Mouse (Mus musculus) MEL (cell line): ENCODE data around the gene Psme3.

Source experiments
- CHD2 ChIP-seq: IDR thresholded peaks from 2 replicates; pipeline ENCODE4 v1.6.1; 2011; ENCODE audit warnings: low read length, improper control_type of control experiment
- CTCF ChIP-seq, 3 experiments: IDR thresholded peaks in 2 of 3; conservative IDR thresholded peaks in 1 of 3; 2 replicates each; pipeline ENCODE4 v1.5.1; 2011 to 2012; ENCODE audit warnings: low read length in 3 of 3, low read depth in 2 of 3, mild to moderate bottlenecking in 2 of 3, improper control_type of control experiment in 1 of 3, inconsistent platforms in 1 of 3, mixed read lengths in 1 of 3, moderate library complexity in 1 of 3; ENCODE audit not compliant: control insufficient read depth in 1 of 3, insufficient read depth in 1 of 3, poor library complexity in 1 of 3, severe bottlenecking in 1 of 3
- EP300 ChIP-seq, 2 experiments: IDR thresholded peaks; 2 replicates each; pipeline ENCODE4 v1.6.1; 2011; ENCODE audit warnings: improper control_type of control experiment in 2 of 2, low read length in 2 of 2, low read depth in 1 of 2, mild to moderate bottlenecking in 1 of 2
- GATA1 ChIP-seq: IDR thresholded peaks from 2 replicates; pipeline ENCODE4 v1.6.1; 2011; ENCODE audit warnings: low read depth, low read length, improper control_type of control experiment
- HCFC1 ChIP-seq: IDR thresholded peaks from 2 replicates; pipeline ENCODE4 v1.6.1; 2012; ENCODE audit warnings: low read depth, mild to moderate bottlenecking, inconsistent platforms, low read length, improper control_type of control experiment, moderate library complexity
- MYC ChIP-seq: IDR thresholded peaks from 2 replicates; pipeline ENCODE4 v1.6.1; 2011; ENCODE audit warnings: low read depth, mild to moderate bottlenecking, low read length, improper control_type of control experiment, moderate library complexity
- POLR2A ChIP-seq, 2 experiments: IDR thresholded peaks; 2 replicates each; pipeline ENCODE4 v1.6.1; 2011 to 2012; ENCODE audit warnings: low read length in 2 of 2, mild to moderate bottlenecking in 2 of 2, control low read depth in 1 of 2, improper control_type of control experiment in 1 of 2, low read depth in 1 of 2, moderate library complexity in 1 of 2; ENCODE audit not compliant: control insufficient read depth in 1 of 2, insufficient read depth in 1 of 2, poor library complexity in 1 of 2
- POLR2AphosphoS5 ChIP-seq: IDR thresholded peaks from 2 replicates; pipeline ENCODE4 v1.6.1; 2012; ENCODE audit warnings: low read depth, borderline replicate concordance, mild to moderate bottlenecking, inconsistent platforms, low read length, moderate library complexity, mixed read lengths
- ZNF384 ChIP-seq: IDR thresholded peaks from 2 replicates; pipeline ENCODE4 v1.6.1; 2012; ENCODE audit warnings: low read depth, mild to moderate bottlenecking, inconsistent platforms, low read length, improper control_type of control experiment

- TF ChIP-seq MYC (no peak), EP300 (IDR thresholded peaks at IDR 0.05; ENCODE audit: low read depth in 1 of 2, low read length in 2 of 2) (no peak), CHD2 (no peak), CTCF (IDR thresholded peaks at IDR 0.05 in 2 of 3, conservative IDR thresholded peaks at IDR 0.05 in 1 of 3; ENCODE audit: control insufficient read depth in 1 of 3, insufficient read depth in 1 of 3, low read depth in 2 of 3, low read length in 3 of 3, poor library complexity in 1 of 3, severe bottlenecking in 1 of 3) (no peak), ZNF384 (no peak), POLR2AphosphoS5 (no peak), HCFC1 (no peak), GATA1 (no peak), POLR2A (IDR thresholded peaks at IDR 0.05; ENCODE audit: control insufficient read depth in 1 of 2, insufficient read depth in 1 of 2, low read depth in 1 of 2, low read length in 2 of 2, poor library complexity in 1 of 2) (no peak)
Measured at GRCm38 (mm10) chr11:101367326-101367935, 51.4 kb downstream of the Psme3 start, which contains the start of gene G6pc.
